Mouse (Mus musculus) adrenal gland, adult (tissue): ENCODE measurements at regions not wholly inside any gene's neighbourhood (a gene's known extent, or its start where the extent isn't known, plus 50 kb on each side); places are given as distances from the start of the nearest gene placed in this dataset.

Experiments
- DNase-seq, 2 experiments: peaks; one replicate each; pipeline ENCODE4 v3.0.0; 2022 to 2023; ENCODE audit warnings: low spot score in 1 of 2; ENCODE audit not compliant: inconsistent age in 2 of 2

DNA sequence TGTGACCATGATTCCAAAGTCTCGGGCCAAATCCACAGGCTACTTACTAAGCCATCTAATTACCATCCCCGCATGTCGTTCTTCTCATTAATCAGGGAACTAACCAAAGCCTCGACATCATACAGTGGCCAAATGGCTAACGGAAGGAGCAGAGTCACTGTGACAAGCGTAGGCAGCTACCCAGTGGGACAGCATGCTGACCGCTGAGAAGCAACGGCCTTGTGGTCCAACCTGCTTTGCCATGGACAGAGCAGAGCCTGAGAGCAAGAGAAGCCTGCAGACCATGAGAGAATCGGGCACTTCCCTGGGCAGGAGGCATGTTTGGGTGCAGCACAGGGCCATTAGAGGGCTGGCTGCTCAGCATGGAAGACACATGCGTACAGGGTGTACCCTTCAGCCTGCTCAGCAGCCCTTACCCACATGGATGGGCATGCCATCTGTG, 268.5 kb upstream of the Atp2b1 start:
- no peak for DNase-seq

- no peak for DNase-seq
Observed at GRCm38 (mm10) chr10:98646311-98646999, 267.8 kb upstream of the Atp2b1 start.

- DNase-seq = no peak
Observed at GRCm38 (mm10) chr10:98648710-98649245, 265.4 kb upstream of the Atp2b1 start.

DNA sequence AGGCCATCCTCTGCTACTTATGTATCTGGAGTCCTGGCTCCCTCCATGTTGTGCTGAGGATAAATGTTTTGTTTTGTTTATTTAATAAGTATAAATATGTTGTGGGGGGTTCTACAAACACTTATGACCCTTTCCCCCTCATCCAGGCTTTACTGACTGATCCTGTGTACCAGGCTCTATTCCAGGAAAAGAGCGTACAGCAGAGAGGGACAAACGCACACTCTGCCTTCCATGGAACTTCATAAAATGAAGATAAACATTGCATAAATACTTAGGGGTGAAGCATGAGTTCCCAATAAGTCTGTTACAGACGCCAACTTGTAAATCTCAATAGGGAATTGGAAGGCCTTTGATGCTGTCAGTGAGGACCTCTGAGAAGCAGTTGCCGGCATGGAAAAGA, 263.7 kb upstream of the Atp2b1 start:
- no peak for DNase-seq

DNA sequence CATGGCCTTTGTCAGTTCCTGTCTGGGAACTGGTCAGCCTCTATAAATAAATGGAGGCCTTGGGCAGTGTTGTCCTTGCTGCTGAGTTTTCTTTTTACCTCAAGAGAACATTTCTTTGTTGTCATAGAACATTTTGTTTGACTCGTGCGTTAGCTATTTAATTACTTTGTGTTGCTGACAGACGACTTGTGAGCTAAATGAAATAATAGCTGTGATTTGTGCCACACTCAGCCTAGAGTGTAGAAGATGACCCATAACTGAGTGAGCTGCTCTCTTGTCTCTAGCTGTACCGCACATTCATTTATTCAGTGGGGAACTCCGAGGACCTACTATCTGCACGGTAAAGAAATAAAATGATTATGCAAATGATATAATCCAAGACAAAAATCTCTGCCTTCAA, 263.1 kb upstream of the Atp2b1 start:
- DNase-seq = no peak

GRCm38 (mm10) chr10:98651599-98651998, 262.6 kb upstream of the Atp2b1 start:
- DNase-seq = no peak

GRCm38 (mm10) chr10:98652084-98652483, 262.1 kb upstream of the Atp2b1 start:
- no peak for DNase-seq

DNA sequence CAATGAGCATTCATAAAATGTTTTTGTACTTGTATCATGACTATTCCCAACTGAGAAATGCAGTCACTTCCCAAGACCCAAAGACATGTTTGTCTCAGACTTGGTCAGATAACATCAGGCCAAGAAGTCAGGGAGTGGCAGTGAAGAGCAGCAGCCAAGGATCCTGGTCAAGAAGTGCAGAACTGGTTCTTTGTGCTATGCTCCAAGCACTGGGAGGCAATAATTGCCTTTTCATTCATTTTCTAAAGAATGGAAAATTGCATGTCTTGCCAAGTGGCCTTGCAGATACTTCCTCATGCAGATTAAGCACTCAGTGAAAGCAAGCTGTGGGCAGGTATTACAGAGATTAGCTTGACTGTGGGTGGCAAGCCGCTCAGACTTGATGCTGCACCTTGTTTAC, 253.5 kb upstream of the Atp2b1 start:
- DNase-seq = no peak

GRCm38 (mm10) chr10:98665936-98666505, 248.2 kb upstream of the Atp2b1 start:
- no peak for DNase-seq

- DNase-seq = peak in 1 of 2 experiments; percentile 52
Observed at GRCm38 (mm10) chr10:98667728-98668127, 246.5 kb upstream of the Atp2b1 start.

GRCm38 (mm10) chr10:98674131-98674530, 240.1 kb upstream of the Atp2b1 start:
- no peak for DNase-seq

GRCm38 (mm10) chr10:98676907-98677306, 237.3 kb upstream of the Atp2b1 start:
- no peak for DNase-seq

DNA sequence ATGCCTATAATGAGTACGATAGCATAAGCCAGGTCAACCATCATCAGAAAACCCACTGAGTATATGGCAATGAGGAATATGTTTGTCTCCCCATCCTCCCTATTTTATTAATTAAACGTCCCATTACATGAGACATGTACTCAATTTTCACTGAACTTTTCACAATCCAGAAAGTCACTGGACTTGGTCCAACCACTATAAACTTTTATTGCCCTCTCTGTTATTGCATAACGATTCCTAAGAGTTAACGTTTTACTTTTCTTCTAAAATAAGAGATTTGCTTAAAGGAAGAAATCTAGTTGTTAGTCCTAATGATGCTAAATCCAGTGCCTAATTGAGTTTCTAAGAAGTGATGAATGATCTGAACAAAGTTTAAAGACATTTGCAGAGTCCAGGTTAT, 236.0 kb upstream of the Atp2b1 start:
- DNase-seq = no peak

GRCm38 (mm10) chr10:98682436-98682835, 231.8 kb upstream of the Atp2b1 start:
- DNase-seq = no peak

GRCm38 (mm10) chr10:98684195-98684594, 230.0 kb upstream of the Atp2b1 start:
- DNase-seq = peak; percentile 4 to 62

DNA sequence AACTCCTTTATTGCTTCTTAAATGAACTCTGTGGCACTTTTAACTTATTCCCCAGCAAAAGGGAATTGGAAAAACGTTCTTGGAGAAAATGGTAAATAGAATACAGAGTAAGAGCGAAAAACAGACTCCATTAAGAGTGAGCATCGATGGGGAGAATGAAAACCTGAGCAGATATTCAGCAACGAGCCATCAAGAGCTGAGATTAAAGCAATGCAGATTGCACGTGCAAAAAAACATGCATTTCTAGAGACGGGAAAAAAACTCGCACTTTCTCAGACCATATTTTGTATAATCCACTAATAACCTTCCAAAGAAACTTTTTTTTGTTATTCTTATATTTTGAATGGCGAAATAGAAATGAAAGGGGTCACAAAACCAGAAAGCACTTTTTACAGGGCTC, 229.5 kb upstream of the Atp2b1 start:
- no peak for DNase-seq

GRCm38 (mm10) chr10:98685739-98686138, 228.5 kb upstream of the Atp2b1 start:
- no peak for DNase-seq

GRCm38 (mm10) chr10:98686370-98686769, 227.8 kb upstream of the Atp2b1 start:
- DNase-seq = no peak

GRCm38 (mm10) chr10:98691816-98692215, 222.4 kb upstream of the Atp2b1 start:
- no peak for DNase-seq

- DNase-seq = no peak
Observed at GRCm38 (mm10) chr10:98694690-98695370, 219.4 kb upstream of the Atp2b1 start.

DNA sequence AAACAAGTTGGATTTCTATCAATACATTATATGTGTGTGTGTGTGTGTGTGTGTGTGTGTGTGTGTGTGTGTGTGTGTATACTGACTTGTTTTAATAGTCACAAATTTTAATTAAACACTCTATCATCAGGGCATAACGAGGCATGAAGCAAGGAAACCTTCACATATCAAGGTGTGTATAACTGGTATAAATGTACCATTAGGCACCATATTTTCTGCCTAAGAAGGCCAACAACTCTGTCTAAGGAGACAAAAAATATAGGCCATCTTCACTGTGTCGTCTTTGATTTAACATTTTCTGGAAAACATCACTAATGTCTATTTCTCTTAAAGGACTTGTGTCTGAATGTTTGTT, 218.9 kb upstream of the Atp2b1 start:
- DNase-seq = no peak

DNA sequence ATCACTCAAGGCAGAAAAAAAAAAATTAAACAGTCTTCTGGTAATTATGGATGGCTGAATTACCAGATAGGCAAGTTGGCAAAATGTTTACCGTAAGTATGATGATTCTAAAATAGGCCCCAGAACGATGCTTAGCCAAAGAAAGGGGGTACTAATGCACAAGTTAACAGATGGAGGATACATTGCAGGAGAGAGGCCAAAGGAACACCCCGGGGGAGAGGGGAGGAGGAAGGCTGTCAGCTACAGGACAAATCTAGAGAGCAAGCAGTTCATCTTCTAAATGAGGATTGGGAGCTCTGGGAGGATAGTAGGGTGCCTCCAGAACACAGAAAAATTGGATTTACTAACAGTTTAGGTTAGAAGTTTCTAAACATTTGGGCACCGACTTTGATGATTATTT, 216.3 kb upstream of the Atp2b1 start:
- no peak for DNase-seq
